Mouse (Mus musculus) left cerebral cortex, adult 18-20 months (tissue): ENCODE results near the gene Lage3. TPM values are rescaled to one million over a fixed set of nuclear protein-coding genes. Genes with fewer than 3 reads are reported as not detected.

Source experiments
- microRNA-seq, 2 experiments: library from miRNA; unstranded; fragments of <30 nt; microRNA quantifications; one replicate each; pipeline ENCODE4 v1.2.0; 2021
- total RNA-seq, 2 experiments: library from RNA; stranded (reverse); gene quantifications; 2 replicates each; pipeline ENCODE4 v1.2.3; 2021

The Lage3 gene
- total RNA-seq, 2 experiments from 2014 or later, result 20.5 to 23.9 TPM

Small RNA genes within 50 kb of the gene (microRNA-seq; reads per million reads assigned to microRNA genes)
- 0 to 0.21 reads per million in 2 experiments for gene Mir7092

Other genes with a start within 250 kb of the Lage3 start
- under 1 TPM; 0.60 to 0.70 TPM for gene Opn1mw, start 226.2 kb downstream of the Lage3 start, total RNA-seq
- gene Mecp2, start 218.3 kb downstream of the Lage3 start, total RNA-seq, result 10 to 100 TPM; 89.6 to 94.8 TPM
- gene Tex28, start 185.8 kb downstream of the Lage3 start, total RNA-seq, result not detected
- gene Tktl1, start 176.4 kb downstream of the Lage3 start, total RNA-seq, result not detected
- 10 to 100 TPM; 44.0 to 49.5 TPM for gene Flna, start 103.8 kb downstream of the Lage3 start, total RNA-seq
- 10 to 100 TPM; 35.3 to 39.6 TPM for gene Emd, start 98.9 kb downstream of the Lage3 start, total RNA-seq
- gene Rpl10, start 82.8 kb downstream of the Lage3 start, total RNA-seq, result 100 to 1,000 TPM; 188 to 216 TPM
- gene Taz, start 71.7 kb downstream of the Lage3 start, total RNA-seq, result 10 to 100 TPM; 60.4 to 62.5 TPM
- 1 to 10 TPM; 3.0 to 3.3 TPM for gene Dnase1l1, start 71.3 kb downstream of the Lage3 start, total RNA-seq
- gene Atp6ap1, start 56.5 kb downstream of the Lage3 start, total RNA-seq, result 100 to 1,000 TPM; 353 to 362 TPM
- 100 to 1,000 TPM; 611 to 641 TPM for gene Gdi1, start 48.6 kb downstream of the Lage3 start, total RNA-seq
- 10 to 100 TPM; 26.5 to 26.8 TPM for gene Fam50a, start 40.6 kb downstream of the Lage3 start, total RNA-seq
- gene Plxna3, start 24.6 kb downstream of the Lage3 start, total RNA-seq, result 10 to 100 TPM; 22.7 to 24.6 TPM
- gene Ubl4a, start 19.6 kb upstream of the Lage3 start, total RNA-seq, result 10 to 100 TPM; 68.3 to 71.6 TPM
- gene Slc10a3, start 19.7 kb upstream of the Lage3 start, total RNA-seq, result 1 to 10 TPM; 2.7 to 3.4 TPM
- 10 to 100 TPM; 18.2 to 19.7 TPM for gene Fam3a, start 39.7 kb upstream of the Lage3 start, total RNA-seq
- gene Ikbkg, start 39.7 kb upstream of the Lage3 start, total RNA-seq, result 10 to 100 TPM; 41.3 to 45.7 TPM
- 10 to 100 TPM; 28.3 to 37.7 TPM for gene G6pdx, start 75.6 kb upstream of the Lage3 start, total RNA-seq
- gene Gm6880, start 127.8 kb upstream of the Lage3 start, total RNA-seq, result not detected
- not detected for gene Olfr1326-ps1, start 221.3 kb upstream of the Lage3 start, total RNA-seq
- gene Olfr1325, start 239.1 kb upstream of the Lage3 start, total RNA-seq, result not detected